Mouse (Mus musculus) natural killer cell, adult 2 months (primary cell): ENCODE measurements around the gene Ccdc134.
"Not testable (repeated sequence)": the region's sequence is repeated elsewhere in the genome, so short reads cannot be mapped to it uniquely, and the experiment has no call there.

Source experiments
- DNase-seq, 2 experiments: peaks; one replicate each; pipeline ENCODE4 v3.0.0; 2022; ENCODE audit warnings: low spot score in 2 of 2

The Ccdc134 gene

GRCm38 (mm10) chr15:82127426-82128374, at the start of gene Ccdc134:
Ccdc134 (plus strand) TSS chr15:82127922.
- DNase-seq, result peak; percentile 93 to 97

DNA sequence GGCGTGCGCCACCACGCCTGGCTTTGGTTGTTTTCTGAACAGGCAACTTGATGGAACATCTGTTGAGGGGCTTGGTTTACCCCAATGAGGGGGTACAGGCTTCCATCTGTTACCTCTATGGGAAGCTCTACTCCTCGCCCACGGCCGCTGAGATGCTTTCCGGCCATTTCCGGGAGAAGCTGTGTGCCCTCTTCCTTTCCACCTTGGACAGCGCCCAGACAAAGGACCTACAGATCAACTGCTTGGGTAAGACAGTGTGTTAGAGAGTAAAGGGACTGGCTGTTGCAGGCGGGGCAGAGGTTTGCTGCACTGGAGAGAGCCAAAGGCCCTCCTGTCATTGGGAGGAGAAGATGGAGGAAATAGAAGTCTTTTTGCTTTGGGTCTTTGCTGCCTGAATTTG, 47.8 kb upstream of the Ccdc134 start:
- DNase-seq, result no peak

- peak in 1 of 2 experiments; percentile 34 for DNase-seq
Measured at GRCm38 (mm10) chr15:82081161-82081560, 46.6 kb upstream of the Ccdc134 start.

DNA sequence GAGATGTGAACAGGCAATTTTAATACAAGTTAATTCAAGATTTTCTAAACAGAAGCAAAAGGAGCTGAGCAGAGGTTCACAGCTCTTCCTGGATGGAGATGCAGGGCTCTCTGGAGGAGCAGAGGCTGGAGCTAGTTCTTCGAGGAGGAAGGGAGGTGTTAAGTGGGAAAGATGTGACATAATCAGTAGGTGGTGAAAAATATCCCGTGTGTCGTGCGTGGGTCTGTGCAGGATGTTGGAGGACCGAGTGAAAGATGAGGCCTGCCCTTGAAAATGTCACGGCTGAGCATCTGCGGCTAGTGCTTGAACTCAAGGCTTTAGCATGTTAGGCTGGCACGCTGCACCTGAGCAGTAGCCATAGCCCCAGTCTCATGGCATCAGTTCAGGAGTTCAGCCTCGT, 42.1 kb upstream of the Ccdc134 start:
- DNase-seq, result no peak

GRCm38 (mm10) chr15:82086131-82086530, 41.6 kb upstream of the Ccdc134 start:
- no peak for DNase-seq

GRCm38 (mm10) chr15:82087266-82087665, 40.5 kb upstream of the Ccdc134 start:
- no peak for DNase-seq

DNA sequence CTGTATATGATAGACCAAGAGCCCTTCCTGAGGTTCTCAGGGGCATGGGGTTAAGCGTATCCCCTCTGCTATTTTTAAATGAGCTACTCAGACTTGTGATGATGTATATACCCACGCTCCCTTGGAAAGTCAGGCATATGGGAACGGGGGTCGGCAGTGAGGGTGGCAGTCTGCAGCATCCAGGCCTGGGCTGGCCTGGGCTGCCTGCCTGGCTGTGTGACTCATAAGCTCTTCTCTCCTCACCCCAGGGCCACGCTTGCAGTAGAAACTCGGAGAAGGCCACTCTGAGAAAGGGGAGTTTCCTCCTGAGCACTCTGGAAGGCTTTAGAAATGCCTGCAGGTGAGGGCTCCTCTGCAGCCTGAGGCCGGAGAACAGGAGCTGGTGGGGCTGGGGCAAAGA, 36.7 kb upstream of the Ccdc134 start:
- no peak for DNase-seq

GRCm38 (mm10) chr15:82106953-82107555, 20.7 kb upstream of the Ccdc134 start:
- DNase-seq, result no peak

DNA sequence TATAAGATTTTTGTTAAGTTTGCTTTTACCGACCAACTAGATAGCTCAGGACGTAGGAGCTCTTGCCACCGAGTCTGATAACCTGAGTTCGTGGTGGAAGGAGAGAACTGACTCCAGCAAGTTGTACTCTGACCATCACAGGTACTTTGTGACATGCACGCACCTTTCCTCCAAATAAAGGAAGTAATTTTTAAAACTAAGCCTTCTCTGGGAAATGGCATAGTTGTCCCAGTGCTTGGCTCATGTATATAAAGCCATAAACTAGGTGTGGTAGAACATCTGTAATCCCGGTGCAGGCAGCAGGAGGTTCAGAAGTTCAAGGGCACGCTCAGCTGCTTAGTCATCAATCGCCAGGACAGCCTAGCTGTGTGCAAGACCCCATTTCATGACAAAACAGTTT, 7.2 kb upstream of the Ccdc134 start:
- no peak for DNase-seq

DNA sequence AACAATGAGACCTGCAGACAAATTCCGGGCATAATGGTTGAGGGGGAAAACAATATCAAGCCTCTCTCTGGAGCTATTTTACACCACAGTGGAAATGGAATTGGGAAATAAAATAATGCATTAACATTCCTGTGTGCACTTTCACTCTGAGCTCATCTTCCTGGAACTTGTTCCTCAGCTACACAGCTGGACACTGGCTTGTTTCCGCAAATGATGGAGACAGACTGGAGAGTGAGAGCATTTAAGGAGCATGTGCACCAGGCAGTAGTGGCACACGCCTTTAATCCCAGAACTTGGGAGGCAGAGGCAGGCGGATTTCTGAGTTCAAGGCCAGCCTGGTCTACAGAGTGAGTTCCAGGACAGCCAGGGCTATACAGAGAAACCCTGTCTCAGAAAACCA, 1.0 kb upstream of the Ccdc134 start:
- not testable (repeated sequence) for DNase-seq

DNA sequence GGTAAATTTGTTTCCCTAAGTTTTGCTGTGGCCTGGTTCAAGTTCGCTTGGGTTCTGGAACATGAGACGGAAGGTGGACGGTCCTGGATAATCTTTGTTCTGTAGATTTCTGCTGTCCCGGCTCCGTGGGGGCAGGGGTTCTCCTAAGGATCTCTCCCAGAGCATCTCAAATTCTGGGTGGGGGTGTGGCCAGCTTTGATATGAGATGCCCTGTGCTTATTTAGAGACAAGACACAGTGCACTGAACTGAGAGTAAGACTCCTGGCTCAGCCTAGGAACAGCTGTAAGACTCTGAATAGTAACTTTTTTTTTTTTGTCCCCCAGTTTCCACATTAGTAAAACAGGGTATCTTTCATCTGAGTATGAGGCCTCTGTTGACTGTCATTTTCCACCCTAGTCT, 676 bp downstream of the Ccdc134 start:
- no peak for DNase-seq

GRCm38 (mm10) chr15:82130599-82130998, 2.9 kb downstream of the Ccdc134 start:
- peak; percentile 24 to 40 for DNase-seq

DNA sequence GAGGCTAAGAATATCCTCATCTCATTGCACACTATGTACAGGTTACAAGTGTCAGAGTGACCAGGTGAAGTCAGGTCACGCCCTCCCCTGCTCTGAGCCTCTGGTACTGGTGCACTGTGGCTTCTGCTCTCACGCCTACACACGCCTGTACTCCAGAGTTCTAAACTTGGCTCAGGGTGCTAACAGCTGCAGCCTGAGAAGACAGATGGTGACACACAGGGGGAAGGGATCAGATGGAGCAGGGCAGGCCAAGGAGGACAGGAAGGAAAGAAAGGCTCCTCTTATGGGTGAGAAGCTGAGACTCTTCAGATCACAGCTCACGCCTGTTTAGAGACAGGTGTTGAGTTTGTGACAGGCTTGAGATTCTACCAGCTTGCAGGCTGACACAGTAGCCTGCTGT, 7.7 kb downstream of the Ccdc134 start:
- no peak for DNase-seq

- DNase-seq, result peak; percentile 59 to 76
Measured at GRCm38 (mm10) chr15:82138565-82138964, 10.8 kb downstream of the Ccdc134 start.

- peak in 1 of 2 experiments; percentile 38 for DNase-seq
Measured at GRCm38 (mm10) chr15:82139196-82139595, 11.5 kb downstream of the Ccdc134 start.

DNA sequence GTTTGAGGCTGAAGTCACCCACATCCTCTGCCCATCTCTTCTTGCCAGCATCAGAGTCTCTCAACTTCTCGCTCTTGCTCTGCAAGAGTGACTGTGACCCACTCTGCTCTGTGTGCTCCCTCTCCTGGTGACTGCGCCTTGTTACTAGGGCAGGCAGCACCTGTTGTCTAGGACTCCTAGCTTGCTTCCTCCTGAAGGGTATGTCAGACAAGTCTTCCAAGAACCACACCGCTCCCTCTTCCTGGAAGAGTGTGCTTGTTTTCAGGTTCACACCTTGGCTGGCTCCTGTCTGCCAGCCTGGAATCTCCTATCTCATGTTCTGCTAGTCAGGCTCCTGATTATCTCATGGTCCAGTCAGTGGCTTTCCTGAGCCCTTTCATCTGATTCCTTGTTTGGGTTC, 12.6 kb downstream of the Ccdc134 start:
- no peak for DNase-seq

DNA sequence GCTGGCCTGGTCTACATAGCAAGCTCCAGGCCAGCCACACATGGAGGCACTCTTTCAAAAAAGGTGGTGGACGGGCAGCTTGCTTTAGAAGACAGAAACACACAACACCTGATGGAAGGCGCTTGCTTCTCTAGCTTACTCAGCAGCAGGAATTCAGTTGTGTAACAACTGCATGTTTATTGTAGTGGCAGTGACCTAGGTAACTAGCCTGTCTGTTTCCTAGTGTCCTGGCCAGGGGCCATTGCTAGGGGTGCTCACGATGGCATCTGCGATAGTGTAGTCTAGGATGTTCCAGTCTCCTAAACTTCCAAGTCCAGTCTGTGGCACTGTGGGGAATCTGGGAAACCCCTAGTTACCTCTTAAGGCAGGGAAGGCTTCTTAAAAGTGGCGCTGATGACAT, 16.4 kb downstream of the Ccdc134 start:
- no peak for DNase-seq

DNA sequence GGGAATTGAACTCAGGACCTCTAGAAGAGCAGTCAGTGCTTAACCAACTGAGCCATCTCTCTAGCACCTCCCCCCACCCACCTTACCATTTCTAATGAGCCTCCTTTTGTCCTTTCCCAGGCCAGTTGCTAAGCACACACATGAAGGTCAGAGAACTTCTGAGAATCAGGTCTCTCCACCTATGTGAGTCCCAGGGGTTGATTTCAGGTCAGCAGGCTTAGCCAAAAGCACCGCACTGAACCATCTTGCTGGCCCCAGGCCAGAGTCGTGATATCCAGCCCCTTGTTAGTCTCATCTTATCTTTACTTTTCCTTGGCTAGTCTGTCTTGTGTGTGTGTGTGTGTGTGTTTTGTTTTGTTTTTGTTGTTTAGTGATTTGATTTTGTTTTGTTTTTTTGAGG, 17.7 kb downstream of the Ccdc134 start:
- no peak for DNase-seq

GRCm38 (mm10) chr15:82145851-82146769, 18.4 kb downstream of the Ccdc134 start:
- DNase-seq, result no peak

GRCm38 (mm10) chr15:82146770-82147610, 19.3 kb downstream of the Ccdc134 start, which contains the start of gene Srebf2:
Srebf2 (plus strand) TSS chr15:82147181.
- peak; percentile 95 to 98 for DNase-seq

- no peak for DNase-seq
Measured at GRCm38 (mm10) chr15:82147611-82148111, 19.9 kb downstream of the Ccdc134 start.
